Mouse (Mus musculus): Measurements from ENCODE around the gene Pdcd6ip.

Gene Pdcd6ip

GRCm38 (mm10) chr9:113624086-113624485, 84.0 kb downstream of the Pdcd6ip start:
- no peak for DNase-seq

- DNase-seq = no peak
These were observed 91.0 kb downstream of the Pdcd6ip start for GRCm38 (mm10) chr9:113617081-113617480.

- DNase-seq = no peak
These were observed 97.3 kb downstream of the Pdcd6ip start for GRCm38 (mm10) chr9:113610776-113611175.

- DNase-seq = no peak
These were observed 105.9 kb downstream of the Pdcd6ip start for GRCm38 (mm10) chr9:113602140-113602539.
